Mouse (Mus musculus) liver, adult 2 months (tissue): Measurements from ENCODE around the gene Txnrd2.

Source experiments
- CTCF ChIP-seq: fragments of 200-500 bp; IDR thresholded peaks from 2 replicates; pipeline ENCODE4 v1.5.1; 2011; ENCODE audit warnings: low read depth, low read length, control low read depth
- POLR2A ChIP-seq: fragments of 200-500 bp; IDR thresholded peaks from 2 replicates; pipeline ENCODE4 v1.6.1; 2011; ENCODE audit warnings: low read length, control low read depth; ENCODE audit not compliant: insufficient read depth; ENCODE audit errors: extremely low read depth

- TF ChIP-seq POLR2A (no peak), CTCF (no peak)
Measured at GRCm38 (mm10) chr16:18523563-18524245, 97.5 kb downstream of the Txnrd2 start.
